Mouse (Mus musculus): Measurements from ENCODE around the gene Ralb.

The Ralb gene

DNA sequence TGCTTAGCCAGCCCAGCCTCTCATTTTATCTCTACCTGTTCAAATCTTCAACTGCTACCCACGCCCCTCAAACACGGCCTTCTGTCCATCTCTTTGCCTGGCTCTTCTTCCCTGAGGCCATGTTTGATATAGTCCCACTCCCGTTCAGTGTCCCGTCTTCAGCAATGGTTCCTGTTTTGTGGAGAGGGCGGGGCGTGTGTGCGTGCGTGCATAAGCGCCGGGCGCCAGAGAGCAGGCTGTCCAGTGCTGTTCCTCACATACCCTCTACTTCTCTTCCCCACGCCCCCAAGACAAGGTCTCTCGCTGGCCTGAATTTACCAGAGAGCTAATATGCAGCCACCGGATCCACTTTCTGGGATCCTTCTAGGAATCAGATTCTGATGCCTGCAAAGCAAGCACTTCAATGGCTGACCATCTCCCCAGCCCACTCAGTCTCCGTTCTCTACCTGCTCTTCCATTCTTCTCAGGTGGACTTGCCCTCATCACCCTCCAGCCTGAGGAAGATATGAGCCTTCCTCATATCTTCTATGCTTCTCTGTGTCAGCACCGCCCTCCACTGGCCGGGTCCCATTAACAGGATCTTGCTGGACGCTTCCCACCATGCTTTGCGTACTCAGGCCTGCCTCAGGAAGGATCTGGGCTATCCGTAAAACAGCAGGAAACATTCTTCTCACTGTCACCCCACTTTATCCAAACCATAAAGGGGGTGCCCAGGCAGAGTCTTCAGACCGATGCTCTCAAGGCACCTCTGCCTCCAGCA is 60.8 kb downstream of the Ralb start:
- no peak for DNase-seq

DNA sequence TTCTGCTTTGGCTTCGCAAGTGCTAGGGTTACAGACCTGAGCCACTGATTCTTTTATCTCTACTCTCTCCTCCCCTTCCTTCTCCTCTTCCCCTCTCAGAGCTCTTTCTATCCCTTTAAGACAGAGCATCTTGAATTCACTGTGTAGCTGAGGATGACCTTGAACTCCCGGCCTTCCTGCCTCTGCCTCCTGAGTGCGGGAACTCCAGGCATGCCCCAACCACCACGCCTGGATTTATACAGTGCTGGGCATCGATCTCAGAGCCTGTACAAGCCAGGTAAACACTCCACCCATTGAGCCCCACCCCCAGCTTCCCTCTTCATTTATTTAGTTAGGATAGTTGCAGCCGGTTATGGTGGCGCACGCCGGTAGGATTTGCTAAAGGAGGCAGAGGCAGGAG is 61.7 kb downstream of the Ralb start:
- no peak for DNase-seq

DNA sequence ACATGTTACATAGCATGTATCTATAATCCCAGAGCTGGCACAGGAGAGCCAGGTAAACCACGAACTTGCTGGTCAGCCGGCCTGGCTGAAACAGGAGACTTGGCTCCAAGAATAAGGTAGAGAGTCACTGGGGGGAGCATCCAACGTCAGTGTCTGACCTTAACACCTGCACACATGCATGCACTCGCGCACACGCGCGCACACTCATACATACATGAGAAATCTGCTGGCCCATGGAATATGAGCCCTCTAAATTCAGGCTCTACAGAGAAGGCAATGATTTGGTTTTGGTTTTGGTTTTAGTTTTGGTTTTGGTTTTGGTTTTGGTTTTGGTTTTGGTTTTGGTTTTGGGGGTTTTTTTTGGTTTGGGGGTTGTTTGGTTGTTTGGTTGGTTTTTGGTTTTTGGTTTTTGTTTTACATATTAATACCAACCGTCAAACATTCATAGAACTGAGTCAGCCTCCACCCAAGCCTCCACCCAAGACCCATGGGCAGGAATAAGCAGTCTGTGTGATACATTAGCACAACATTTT is 66.4 kb downstream of the Ralb start:
- no peak for DNase-seq

DNA sequence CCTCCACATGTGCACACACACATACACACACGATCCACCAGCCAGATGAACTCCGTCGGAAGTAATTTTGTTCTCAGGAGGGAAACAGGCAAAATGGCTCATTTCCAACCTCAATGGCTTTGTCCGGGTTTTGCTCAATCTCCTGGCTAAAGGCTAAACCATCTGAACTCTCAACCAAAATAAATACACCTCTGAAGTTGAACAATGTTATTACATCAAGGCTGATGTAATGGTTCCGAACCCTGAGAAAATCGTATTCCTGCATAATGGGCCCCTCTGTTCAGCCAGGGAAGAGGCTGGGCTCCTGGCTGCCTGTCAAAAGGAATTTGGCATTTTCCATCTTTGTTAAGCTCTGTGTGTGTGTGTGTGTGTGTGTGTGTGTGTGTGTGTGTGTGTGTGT is 67.2 kb downstream of the Ralb start:
- DNase-seq, result no peak

DNA sequence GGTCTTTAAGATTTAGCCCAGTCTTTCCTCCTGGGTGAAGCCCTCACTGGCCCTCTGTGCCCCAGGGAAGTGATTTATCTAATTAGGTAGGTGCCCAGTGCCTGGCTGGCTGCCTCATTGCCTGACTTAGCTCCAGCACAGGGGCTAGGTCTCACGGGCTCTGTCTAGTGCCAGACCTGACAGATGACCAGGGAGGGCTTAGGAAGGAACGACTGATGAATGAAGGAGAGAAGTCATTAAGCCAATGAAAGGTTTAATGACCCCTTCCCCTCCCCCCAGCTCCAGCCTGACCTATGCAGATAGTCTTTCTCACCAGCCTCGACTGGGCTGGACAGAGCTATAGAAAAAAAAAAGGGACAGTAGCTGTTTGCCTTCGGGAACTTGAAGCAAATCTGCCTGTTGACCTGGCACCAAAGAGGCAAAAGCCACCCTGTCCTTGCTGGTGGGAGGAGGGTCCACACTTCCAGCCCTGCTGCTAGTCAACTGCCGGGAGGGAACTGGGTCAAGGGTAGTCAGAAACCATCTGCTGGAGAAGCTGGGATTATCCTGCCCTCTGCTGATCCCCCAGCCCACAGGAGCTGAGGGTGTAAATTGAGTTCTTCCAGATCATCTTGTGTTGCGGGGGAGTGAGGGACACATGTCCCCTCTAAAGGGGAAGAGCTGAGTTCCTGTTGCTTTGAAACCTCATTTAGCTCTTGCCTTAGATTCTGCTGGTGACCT is 80.3 kb downstream of the Ralb start:
- DNase-seq, result no peak

DNA sequence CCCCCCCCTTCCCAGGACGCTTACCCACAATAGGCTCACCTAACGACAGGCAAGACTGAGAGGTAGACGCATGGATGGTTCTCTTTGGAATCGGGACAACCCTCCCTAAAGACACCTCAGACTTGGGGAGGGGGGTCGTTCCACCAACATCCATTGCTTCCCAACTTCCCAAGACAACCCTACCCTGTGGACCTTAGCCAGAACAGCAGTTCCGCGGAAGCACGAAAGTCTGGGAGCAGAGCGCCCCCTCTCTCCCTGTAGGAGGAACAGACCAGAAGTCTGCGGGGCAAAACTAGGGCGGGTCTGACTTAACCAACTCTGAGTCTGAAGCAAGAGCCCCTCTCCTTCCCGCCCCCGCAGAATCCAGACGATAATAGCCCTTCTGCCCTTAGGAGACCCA is 81.1 kb downstream of the Ralb start:
- DNase-seq, result peak; percentile 40 to 45

DNA sequence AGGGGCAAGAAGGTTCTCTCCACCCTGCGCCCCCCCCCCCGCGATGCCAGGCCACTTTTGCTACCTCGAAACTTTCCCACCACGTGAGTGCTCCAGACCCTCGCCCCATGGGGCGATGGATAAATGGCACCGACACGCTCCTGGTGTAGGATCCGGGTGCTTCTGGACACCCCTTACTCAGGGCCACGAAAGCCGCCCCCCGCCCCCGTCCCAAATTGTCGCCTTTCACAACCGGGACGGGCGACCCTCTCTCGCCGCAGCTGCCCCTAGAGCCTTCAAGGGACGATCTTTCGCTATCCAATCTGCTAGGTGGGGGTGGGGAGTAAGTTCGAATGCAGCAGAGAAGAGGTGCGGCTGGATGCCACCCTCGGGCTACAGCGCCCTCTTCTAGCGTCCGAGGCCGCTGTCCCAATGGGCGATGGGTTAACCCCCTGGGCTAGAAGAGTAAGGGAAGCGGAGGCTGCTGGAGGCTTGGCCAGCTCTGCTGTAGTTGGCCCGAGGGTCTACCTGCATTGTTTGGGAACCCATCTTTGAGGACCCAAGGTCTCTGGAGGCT is 82.1 kb downstream of the Ralb start:
- DNase-seq, result peak in 1 of 2 experiments; percentile 3

DNA sequence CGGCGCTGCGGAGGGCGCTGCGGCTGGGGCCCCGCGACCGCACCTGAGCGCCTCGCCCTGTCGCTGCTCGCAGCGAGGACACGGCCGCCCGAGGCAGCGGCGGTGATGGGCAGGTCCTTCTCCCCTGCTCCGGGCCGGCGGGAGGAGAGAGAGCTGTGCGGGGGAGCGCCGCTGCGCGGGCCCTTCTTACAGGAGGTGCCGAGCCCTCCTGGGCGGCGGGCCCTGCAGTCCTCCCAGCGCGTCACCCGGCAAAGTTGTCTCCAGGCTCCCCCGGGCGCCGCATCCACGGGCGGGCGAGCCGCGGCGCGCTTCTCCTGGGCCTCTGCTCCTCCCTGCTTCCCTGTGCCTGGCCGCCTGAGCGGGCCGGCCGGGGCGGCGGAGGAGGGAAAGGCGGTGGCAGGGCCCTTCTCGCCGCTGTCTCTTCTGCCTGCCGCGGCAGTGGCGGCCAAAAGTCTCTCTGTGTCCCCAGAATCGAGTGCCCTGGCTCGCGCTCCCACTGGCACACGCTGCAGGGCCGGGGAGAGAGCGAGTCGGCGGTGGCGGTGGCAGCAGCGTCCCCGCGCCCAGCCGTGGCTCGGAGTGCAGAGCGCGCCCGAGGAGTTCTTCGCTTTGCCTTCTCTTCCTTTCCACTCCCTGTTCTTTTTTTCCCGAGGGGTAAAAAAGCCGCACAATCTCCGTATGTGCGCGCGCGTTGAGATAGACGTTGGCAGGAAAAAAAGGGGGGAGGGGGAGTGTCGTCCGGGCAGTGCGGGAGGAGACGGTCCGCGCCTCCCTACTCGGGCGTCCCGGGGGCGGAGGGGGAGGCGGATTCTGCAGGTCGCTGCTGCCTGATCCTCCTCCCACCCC is 82.8 kb downstream of the Ralb start, which contains the start of gene Inhbb:
Gene Inhbb (minus strand): TSS at position 673 of the 846 bp plus-strand sequence.
- peak in 1 of 2 experiments; percentile 9 for DNase-seq

DNA sequence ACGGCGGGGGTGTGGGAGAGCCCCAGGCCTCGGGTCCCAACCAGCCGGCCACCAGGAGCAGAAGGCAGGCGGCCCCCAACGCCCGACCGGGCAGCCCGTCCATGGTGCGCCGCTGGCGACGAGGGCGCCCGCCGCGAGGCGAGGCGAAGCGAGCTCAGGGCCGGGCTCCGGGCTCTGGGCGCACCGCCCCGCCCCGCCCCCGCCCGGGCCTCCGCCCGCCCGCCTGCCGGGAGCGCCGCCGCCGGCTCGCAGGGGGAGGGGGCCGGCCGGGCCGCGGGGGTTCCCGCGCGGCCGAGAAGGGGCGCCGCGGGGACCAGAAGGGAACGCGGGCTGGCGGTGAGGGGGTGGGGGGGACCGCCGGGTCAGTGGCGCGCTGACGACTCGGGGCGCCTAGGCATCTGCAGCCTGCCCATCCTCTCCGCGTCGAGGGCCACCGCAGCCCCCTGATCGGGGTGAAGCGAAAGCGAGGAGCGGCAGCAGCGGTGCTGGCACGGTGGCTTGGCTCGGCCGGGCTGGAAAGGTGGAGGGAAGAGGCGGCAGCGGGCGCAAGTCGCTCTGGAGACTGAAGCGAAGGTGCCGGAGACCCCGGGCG is 83.5 kb downstream of the Ralb start:
- DNase-seq, result no peak
